Mouse (Mus musculus): ENCODE data around the gene Susd6.

Gene Susd6

DNA sequence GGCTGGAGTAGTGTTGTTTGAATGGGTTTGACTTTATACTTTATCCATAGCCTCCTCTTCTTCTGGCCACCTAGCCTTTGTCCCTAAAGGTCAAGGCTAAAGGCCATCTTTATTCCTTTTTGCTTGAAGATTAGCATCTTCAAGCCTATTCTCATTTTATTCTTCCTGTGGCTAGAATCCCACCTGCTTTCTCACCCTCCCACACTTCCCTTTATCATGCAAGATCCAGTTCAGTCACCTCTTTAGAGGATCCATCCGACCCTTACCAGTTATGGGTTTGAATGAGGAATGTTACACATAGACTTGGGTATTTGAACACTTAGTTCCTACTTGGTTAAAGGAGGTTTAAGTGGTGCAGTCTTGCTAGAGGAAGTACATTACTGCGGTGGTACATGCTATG is 48.5 kb downstream of the Susd6 start:
- DNase-seq, result no peak

DNA sequence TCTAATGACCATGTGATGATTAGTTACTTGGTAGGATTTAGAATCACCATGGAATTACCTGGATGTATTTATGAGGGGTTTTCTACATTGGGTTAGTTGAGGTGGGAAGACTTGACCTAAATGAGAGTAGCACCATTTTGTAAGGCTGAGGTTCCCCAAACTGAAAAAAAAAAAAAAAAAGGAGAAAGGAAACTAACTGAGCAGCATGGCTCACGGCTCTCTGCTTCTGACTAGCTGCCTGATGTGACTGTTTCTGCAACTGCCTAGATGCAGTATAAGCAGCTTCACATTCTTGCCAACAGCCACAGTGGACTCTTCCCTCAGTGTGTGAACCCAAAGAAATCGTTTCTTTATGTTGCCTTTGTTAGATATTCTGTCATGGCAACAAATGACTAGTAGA is 49.3 kb downstream of the Susd6 start:
- peak; percentile 19 to 28 for DNase-seq

DNA sequence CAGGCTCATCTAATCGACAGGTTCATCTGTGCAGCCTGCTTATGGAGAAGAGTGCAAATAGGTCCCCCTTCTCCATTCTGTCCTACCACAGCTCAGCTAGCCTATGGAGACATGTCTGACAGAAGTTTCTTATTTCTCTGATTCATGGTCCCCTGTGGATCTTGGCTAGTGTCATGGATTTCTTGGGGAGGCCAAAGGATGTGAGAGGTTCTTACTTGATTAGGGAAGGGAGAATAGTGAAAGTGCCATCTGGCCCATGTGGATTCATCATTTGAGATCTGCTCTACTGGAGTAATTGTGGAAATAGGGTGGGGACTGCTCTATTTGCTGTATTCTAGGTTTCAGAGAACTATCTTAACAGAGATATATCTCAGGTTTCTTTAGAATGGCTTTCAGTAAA is 51.3 kb downstream of the Susd6 start:
- DNase-seq, result no peak

DNA sequence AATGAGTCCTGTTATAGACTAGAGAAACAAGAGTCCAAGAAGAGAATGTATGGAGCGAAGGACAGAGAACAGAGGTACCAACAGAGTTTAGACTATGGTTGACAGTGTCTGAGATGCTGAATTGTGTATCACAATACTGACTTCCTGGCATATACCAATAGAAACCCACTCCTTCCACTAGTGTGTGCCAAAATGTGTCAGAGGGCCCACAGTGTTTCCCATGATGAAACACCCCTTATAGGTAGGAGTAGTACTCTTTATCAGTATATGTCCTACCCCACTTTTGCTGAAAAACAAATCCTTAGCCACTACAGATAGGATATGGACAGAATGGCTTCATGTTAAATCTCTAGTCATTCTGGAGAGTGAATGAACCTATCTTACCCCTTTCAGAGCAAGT is 52.3 kb downstream of the Susd6 start:
- DNase-seq, result no peak

DNA sequence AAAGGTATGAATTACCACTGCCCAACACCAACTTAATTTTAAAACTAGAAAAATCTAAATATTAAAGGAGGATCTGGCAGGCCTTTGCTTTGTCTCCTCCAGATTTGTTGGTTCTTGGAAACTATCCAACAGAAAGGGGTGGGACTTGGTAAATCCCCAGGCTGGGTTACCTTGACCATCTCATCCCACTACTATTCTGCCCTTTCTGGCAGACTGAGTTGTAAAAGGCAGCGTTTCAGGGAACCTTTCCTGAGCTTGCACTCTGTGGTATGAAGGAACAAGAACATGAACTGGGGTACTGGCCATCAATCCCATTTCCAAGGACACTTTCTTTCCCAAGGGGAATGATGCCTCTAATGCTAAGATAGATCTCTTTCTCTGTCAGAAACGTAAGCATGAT is 52.9 kb downstream of the Susd6 start:
- no peak for DNase-seq

DNA sequence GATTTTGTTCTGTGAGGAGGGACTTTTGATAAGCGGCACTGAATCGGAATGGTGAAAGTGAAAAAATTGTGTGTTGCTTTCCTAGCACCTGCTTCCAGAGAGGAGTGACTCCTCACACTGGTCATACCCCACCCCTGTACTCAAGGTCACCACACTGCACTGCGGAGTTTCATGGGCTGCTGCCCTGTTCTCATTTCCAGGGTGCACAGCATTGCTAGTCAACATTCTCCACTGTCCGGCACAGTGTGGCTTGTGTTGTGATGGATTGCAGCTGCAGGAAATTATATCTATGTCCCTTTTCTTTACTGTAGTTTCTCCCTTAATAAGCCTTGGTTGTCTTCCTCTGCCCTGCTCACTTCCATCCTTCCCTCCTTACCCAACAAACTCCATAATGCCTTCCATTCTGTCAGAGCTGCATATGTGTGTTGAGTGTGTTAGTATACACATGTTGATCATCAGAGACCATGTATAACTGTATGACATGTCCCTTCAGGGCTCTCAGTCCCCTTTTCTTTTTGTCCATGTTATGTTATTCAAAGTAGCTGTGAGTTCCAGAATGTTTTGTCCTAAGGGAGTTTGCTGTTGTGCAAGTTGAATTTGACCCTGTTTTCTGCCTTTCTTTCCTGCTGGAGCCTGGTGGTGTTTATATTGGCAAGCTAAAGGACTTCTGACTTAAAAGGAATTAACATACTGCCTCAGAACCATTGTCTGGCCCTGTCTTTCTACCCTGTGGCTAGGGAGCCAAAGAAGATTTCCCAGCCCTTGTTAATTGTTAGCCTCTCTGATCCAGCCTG is 53.5 kb downstream of the Susd6 start:
- DNase-seq, result no peak

DNA sequence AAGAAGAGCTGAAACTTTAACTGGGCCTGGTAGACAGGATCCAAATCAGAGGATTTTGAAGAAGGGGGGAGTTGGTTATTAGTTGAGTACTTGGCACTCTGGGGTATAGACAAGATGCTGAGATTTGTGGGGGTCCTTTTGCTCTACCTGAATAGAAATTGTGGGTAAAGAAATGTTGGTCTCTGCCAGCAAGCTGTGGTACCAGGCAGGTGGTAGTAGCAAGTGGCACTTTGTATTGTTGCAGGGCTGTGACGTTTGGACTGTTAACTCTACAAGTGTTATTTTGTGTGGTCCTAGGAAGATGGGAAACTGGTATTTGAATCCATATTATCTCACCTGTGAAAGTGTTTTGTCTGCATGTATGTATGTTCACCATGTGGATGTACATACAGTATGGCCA is 55.6 kb downstream of the Susd6 start:
- DNase-seq, result no peak

DNA sequence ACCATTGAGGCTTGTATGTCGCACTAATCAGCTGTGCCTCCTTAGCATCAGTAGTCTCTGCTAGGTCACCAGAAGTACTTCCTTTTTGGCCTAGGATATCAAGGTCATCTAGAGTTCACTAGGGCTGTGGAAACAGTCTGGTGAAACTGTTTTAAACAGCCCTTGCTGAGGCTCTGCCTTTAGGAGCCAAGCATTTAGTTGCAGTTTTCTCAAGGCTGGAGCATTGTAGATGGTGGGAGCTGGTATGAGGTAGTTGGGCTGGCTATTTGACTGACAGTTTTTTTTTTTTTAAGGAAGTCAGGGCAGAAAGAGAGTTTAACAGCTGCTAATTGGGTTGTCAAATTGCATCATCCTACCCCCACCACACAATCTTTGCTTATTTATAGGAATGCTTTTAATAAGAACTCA is 56.6 kb downstream of the Susd6 start:
- peak; percentile 15 to 21 for DNase-seq

DNA sequence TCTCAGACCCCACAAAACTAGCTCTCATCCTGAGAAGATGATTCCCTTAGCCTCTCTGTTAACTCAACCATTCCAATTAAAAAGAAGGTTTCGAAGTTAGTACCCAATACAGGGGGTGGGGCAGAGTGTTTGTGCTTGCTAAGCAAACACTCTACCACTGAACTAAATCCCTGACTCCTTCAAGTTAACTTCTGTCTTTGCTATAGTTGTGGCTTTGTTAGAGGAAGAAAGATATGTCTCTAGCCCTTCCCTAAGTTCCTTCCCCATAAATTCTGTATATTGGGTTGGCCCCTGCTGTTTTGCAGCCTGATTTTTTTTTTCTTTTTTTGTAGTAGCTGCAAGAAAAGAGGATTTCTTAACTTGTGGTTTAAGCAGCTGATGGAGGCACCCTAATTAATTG is 61.7 kb downstream of the Susd6 start:
- DNase-seq, result no peak

DNA sequence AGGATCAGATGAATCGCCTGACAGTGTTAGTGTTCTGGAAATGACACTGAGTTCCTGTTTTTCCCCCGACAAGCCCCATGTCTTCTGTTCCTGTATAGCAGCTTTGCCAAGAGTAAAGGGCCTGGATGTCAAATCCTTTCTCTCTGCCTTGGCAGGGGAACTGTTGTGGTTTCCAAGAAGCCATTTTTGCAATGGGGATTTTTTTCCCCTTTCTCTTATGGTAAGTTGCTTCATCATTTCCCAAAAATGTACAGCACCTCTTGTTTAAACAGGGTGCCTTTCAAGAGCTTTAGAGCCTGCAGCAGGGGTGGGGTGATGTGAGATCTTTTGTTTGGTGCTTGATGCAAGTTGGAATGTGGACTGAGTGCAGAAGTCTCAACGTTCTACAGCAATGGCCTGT is 63.4 kb downstream of the Susd6 start:
- no peak for DNase-seq

DNA sequence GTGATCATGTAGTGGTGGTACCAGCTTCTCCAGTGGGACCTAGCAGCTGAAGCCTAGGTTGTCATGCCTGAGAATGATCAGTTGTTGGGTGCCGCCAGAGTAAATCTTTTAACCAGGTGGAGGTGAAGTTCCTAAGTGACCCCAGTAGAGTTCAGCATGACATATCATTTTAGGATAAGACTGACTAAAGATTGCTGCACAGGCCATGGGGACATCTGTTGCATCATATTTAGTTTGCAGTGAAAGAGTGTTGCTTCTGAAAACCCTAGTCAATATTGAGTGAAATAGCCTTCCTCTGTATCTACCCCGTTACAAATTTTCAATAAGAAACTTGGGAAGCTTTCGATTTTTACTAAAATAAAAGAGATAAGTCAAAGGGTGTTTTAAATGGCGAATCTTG is 64.4 kb downstream of the Susd6 start:
- DNase-seq, result no peak

DNA sequence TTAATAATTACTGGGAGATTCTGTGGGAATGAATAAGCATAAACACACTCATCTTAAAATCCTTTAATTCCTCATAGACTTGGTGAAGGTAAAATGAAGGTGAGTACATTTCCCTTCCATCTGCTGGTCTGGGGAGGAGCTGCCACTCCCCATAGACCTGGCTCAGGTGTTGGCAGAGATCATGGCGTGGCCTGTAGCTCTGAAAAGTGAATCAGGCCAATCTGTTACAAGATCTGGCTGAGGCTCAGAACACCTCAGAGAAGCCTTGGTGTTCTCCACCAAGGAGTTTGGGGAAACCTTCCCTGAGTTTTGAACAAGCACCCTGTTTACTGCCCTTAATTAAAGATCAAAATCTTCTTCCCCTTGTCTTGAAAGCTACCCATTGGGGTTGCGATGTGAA is 64.8 kb downstream of the Susd6 start:
- DNase-seq, result no peak

DNA sequence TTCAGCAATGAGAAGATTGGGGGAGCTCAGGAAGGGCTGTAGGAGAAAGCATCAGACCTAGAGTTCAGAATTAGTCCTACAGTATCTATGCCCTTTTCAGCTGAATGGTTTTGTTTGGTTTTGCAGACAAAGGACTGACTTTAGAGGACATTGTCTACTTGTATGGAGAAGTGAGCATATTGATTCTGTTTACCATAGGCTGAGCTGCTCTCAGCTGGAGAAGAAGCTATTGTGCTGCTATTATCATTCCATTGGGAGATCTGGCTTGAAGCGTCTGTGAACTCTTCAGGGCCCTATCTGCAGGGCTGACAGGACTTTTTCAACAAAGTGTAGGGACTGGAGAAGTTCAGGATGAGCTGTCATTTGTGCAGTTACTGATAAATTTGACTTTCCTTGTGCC is 65.3 kb downstream of the Susd6 start:
- DNase-seq, result no peak

DNA sequence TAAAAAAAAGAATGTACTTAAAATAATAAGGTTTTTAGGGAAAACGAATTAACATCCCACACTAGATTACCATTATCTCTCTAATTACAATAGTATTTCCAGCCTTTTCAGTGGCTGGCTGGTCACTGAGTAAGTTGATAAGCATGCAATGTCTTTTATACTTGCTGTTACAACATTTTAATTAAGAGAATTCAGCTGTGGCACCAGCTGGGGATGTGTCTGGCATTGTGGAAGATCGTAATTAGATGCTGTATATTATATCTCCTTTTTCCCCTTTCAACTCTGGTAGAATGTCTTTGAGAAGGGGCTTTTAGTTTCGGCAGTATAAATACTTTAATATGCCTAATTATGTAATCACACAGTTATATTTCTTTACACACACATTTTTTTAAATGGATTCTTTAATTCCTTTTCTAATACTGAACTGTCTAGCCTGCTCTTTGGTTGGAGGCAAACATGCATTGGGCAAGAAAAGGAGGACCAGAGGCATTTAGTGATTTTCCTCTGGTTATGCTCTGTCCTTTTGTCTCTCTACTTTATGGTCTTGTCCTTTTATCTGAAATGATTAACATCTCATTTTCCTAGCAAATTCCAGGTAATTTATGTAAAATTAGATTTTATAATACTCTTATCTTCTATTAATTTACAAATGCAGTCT is 67.5 kb downstream of the Susd6 start:
- DNase-seq, result no peak

DNA sequence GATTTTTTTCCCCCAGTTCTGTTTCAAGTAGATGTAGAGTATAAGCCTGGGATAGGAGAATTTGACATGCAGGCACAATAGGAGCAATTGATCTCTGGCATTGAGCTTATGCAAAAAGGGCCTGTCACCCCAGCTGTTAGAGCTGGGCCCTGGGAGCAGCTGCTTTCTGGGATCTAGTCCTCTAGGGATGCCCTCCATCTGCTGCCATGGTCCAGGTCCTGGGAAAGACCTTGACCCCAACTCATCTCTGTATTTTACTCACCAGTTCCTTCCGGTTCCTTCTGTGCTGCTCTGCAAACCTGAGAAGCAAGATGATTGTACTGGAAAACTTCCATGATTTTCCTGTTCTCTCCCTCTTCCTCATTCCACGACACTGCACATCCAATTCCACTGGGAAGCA is 68.0 kb downstream of the Susd6 start:
- DNase-seq, result no peak

DNA sequence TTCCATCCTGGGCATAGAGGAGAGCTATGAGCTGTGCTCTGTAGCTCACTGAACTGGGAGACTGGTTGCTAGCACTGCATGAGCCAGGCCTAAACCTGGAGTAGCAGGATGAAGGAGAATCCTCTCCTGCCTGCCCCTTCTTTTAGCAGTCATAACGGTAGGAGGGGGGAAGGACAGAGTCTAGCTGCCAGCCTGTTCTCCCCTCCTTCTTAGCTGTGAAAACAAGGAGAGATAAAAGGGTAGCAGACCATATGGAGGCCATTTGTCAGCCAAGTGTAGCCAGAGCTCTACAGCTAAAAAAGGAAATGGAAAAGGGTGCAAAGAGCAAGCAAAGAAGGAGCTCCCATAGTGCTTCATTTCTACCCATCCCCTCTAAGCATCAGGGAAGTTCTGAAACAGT is 71.6 kb downstream of the Susd6 start:
- DNase-seq, result no peak

DNA sequence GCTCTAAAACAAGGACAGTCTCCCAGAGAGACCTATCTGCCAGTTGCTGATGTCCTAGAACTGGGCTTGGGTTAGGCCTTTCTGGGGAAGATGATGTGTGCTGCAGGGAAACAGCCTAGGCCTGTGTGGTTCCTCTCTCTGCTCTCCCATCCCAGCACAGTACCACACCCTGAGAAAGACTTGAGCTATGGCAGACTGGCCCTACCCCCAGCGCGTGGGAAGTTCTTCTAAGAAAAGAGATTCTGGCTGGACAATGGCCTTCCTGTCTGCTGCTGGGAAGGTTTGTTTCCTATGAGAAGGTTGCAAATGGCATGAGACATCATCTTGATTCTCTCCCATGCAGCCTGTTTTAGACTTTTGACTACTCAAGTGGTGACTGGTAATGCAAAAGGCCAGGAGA is 73.1 kb downstream of the Susd6 start:
- DNase-seq, result no peak

DNA sequence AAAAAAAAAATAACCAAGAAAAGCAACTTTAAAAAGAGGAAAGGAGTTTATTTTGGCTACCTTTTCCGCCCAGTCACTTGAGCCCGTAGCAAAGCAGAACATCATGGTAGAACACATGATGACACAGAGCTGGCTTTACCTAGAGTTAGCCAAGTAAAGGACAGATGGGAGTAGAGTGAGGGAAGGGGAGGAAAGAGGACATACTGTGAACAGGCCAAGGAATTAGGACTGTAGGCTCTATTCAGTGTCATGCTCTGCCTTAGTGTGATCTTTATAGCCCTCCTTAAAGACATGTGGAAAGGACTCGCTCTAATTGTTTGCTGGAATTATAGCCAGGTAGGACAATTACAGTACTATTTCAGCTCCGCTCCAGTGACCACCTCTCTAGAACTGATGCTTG is 74.9 kb downstream of the Susd6 start:
- no peak for DNase-seq

DNA sequence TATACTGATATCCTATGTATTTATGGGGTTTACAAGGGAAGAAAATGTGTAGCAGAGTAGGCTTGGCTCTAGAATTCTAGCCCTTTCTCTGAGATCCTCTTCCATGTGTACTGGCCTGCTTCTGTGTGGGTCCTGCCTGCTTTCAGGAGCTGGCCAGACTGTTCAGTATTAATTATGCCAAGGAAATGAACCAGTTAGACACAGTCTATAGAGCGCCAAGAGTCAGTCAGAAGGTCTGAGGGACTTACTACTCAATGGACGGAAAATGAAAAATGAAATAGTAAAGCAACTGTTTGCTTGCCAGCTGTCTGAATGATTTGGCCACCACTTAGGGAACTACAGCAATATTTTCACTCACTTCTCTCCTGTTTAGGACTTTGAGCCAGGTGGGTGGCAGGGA is 75.7 kb downstream of the Susd6 start:
- DNase-seq, result no peak

DNA sequence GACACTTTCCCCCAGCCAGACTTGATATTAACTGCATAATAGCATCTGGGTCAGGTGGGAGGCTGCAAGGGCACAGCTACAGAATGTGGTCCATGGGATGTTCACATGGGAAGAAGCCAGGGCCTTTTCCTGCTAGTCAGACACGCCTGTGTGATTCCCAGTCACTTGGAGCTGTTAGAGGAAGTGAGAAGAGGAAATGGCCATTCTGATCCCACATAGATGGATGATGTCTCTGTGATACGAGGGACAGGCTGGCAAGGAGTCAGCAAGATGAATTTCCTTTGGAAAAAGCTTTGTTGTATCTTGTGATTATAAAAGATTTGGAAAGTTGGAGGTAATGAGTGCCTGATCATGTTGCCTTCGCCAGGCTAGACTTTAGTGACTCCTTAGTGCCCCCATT is 76.8 kb downstream of the Susd6 start:
- DNase-seq, result no peak

DNA sequence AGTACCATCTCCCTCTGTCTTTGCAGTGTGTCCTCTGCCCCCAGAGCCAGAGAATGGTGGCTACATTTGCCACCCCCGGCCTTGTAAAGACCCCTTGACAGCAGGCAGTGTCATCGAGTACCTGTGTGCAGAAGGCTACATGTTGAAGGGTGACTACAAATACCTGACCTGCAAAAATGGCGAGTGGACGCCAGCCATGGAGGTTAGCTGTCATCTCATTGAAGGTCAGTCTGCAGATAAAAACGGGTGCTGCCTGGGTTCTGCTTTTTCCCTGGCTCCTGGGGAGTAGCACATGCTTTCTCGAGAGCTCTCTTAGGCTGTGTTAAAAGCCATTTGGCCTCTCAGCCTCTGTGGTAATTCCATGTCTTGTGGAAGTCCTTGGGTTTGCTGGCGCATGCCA is 78.1 kb downstream of the Susd6 start:
- no peak for DNase-seq

DNA sequence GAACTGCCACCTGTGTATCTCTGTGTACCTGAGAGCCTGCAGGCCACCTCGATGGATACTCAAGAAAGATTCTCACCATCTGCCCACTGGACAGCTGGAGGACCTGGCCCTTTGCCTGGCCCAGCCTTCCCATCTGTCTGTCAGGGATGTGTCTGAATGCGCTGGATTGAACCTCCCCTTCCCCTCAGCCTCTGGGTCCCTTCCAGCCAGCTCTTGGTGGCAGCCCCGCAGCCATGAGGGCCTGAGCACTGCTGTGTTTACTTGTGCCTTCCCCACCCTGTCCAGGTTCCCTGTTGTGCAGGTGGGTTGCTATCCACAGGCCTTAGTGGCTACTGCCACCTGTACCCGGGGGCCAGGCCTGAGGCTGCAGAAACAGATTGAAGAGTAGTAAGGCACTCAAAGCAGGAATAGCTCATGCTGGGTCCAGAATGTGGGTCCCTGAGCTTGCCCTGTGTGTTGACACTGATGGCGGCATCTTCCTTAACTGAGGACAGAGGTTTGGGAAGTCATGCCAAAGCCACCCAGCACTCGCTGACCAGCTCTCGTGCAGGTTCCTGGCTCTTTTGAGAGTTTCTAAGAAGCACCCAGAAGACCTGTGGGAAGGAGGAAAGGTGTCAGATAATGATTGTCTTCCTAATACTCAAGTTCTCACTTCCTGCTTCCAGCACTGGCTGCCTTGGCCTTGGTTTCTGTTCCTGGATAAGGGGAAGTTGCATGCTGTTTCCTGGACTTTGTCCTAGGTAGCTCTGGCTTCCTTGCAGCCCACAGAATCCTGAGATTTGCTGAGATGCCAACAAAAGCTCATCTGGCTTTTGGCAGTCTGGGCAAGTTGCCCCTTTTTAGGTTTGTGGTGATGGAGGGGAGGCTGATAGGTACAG is 87.1 kb downstream of the Susd6 start:
- no peak for DNase-seq

DNA sequence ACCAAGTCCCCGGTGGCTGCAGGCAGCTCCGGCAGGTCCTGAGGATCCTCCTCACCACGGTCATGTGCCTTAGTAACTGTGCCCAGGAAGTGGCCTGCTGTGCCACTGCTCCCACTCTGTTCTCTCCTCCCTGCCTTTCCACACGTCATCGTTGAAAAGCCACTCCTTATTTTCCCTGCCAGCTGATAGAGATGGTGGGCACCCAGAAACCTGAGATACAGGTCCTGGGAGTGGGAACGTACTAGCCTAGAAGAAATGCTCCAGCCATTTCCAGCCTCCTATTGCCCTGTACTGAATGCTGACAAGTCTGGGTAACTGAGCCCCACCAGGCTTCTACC is 87.8 kb downstream of the Susd6 start:
- no peak for DNase-seq

DNA sequence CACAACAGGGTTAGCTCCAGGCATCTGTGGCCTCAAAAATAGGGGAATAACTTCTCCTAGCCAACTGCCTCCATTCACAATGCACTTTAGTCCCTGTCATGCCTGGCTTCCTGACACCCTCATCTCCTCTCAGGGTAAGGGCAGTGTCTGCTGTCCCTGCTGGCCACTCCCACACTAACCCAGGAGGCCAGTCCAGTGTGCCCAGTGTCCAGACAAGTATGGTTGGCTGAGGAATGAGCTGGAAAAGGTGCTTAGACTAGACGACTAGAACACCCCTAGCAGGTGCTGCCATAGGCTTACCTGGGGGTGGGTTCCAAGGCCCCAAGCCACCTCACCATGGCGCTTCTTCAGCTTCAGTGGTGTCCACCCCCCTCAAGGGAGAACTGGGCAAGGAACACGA is 88.3 kb downstream of the Susd6 start:
- DNase-seq, result no peak
